Mouse (Mus musculus) gastrocnemius, adult 8-10 months (tissue): ENCODE data around the gene Hsp90ab1. TPM values are rescaled to one million over a fixed set of nuclear protein-coding genes. Genes with fewer than 3 reads are reported as not detected.

ENCODE experiments used
- DNase-seq, 2 experiments: peaks; one replicate each; pipeline ENCODE4 v3.0.0; 2022; ENCODE audit warnings: low spot score in 2 of 2
- total RNA-seq, 4 experiments: library from RNA; stranded (reverse); gene quantifications; 2 replicates each; pipeline ENCODE4 v1.2.4; 2022

The Hsp90ab1 gene
- total RNA-seq, 4 experiments from 2014 or later, result 1,140 to 1,362 (median 1,203) TPM

- DNase-seq, result no peak
These were observed 8.5 kb upstream of the Hsp90ab1 start for GRCm38 (mm10) chr17:45581567-45581983.

- no peak for DNase-seq
These were observed 7.9 kb upstream of the Hsp90ab1 start for GRCm38 (mm10) chr17:45580958-45581477.

GRCm38 (mm10) chr17:45579554-45579953 is 6.5 kb upstream of the Hsp90ab1 start:
- no peak for DNase-seq

- DNase-seq, result no peak
These were observed 5.8 kb upstream of the Hsp90ab1 start for GRCm38 (mm10) chr17:45578843-45579242.

GRCm38 (mm10) chr17:45578242-45578641 is 5.2 kb upstream of the Hsp90ab1 start:
- no peak for DNase-seq

- DNase-seq, result no peak
These were observed 2.2 kb upstream of the Hsp90ab1 start for GRCm38 (mm10) chr17:45575123-45575897.

- DNase-seq, result peak; percentile 50 to 57
These were observed 1.2 kb upstream of the Hsp90ab1 start for GRCm38 (mm10) chr17:45574129-45574761.

GRCm38 (mm10) chr17:45573780-45574123 is 681 bp upstream of the Hsp90ab1 start:
- DNase-seq, result peak; percentile 95 to 96

- DNase-seq, result peak; percentile 52 to 53
These were observed 676 bp downstream of the Hsp90ab1 start for GRCm38 (mm10) chr17:45572103-45573086.

GRCm38 (mm10) chr17:45569999-45570398 is 3.1 kb downstream of the Hsp90ab1 start:
- DNase-seq, result no peak

GRCm38 (mm10) chr17:45568990-45569389 is 4.1 kb downstream of the Hsp90ab1 start:
- no peak for DNase-seq

GRCm38 (mm10) chr17:45567162-45567601 is 5.9 kb downstream of the Hsp90ab1 start:
- DNase-seq, result no peak

- DNase-seq, result no peak
These were observed 6.5 kb downstream of the Hsp90ab1 start for GRCm38 (mm10) chr17:45566360-45567161.

GRCm38 (mm10) chr17:45566031-45566359 is 7.1 kb downstream of the Hsp90ab1 start:
- no peak for DNase-seq

- no peak for DNase-seq
These were observed 8.0 kb downstream of the Hsp90ab1 start for GRCm38 (mm10) chr17:45565103-45565502.

GRCm38 (mm10) chr17:45564531-45565084 is 8.5 kb downstream of the Hsp90ab1 start:
- no peak for DNase-seq

GRCm38 (mm10) chr17:45563655-45564530 is 9.2 kb downstream of the Hsp90ab1 start, which contains the start of gene Slc35b2:
Gene Slc35b2 (plus strand): TSS chr17:45563874.
- DNase-seq, result peak; percentile 86 to 88

GRCm38 (mm10) chr17:45563216-45563615 is 9.9 kb downstream of the Hsp90ab1 start:
- no peak for DNase-seq
